Mouse (Mus musculus): Measurements from ENCODE around the gene Samt1. TPM values are rescaled to one million over a fixed set of nuclear protein-coding genes. Genes with fewer than 3 reads are reported as not detected.

The Samt1 gene
- polyA plus RNA-seq (2014; fragmentation: Illumina TruSeq; extraction: RNeasy Lipid Tissue Mini Kit (QIAGEN cat#74804); ENCODE audit: low read depth, low replicate concordance): not detected

DNA sequence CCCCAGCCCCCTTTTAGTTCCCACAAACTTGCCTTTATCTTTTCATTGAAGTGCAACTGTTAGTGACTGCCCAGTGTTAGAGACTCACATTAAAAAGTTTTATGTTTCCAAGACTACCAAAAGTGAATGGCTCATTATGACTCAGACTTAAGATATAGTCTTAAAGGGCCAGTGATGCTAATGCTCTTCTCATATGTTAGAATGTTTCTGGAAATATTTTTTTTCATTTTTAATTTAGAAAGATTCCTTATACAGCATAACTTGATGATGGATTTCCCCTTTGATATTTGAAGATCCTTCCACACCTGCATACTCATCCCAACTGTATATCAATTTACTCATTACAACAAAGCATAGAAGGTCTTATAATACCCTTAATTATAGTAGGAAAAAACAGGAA, at the start of gene Samt1:
Gene Samt1, minus strand, starts transcription at position 101 of the 400 bp plus-strand sequence.

DNA sequence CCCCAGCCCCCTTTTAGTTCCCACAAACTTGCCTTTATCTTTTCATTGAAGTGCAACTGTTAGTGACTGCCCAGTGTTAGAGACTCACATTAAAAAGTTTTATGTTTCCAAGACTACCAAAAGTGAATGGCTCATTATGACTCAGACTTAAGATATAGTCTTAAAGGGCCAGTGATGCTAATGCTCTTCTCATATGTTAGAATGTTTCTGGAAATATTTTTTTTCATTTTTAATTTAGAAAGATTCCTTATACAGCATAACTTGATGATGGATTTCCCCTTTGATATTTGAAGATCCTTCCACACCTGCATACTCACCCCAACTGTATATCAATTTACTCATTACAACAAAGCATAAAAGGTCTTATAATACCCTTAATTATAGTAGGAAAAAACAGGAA, 42.5 kb upstream of the Samt1 start, which contains the start of gene Gm10057:
Gene Gm10057, minus strand, starts transcription at position 101 of the 400 bp plus-strand sequence.

DNA sequence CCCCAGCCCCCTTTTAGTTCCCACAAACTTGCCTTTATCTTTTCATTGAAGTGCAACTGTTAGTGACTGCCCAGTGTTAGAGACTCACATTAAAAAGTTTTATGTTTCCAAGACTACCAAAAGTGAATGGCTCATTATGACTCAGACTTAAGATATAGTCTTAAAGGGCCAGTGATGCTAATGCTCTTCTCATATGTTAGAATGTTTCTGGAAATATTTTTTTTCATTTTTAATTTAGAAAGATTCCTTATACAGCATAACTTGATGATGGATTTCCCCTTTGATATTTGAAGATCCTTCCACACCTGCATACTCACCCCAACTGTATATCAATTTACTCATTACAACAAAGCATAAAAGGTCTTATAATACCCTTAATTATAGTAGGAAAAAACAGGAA, 21.3 kb upstream of the Samt1 start, which contains the start of gene 4921511M17Rik:
Gene 4921511M17Rik, minus strand, starts transcription at position 101 of the 400 bp plus-strand sequence.

Other genes with a start within 250 kb of the Samt1 start
- 2.1 TPM for gene Spin2c, start 180.4 kb downstream of the Samt1 start, polyA plus RNA-seq (2014; fragmentation: Illumina TruSeq; extraction: RNeasy Lipid Tissue Mini Kit (QIAGEN cat#74804); ENCODE audit: low read depth, low replicate concordance)
- gene 4921511M17Rik, start 21.2 kb upstream of the Samt1 start, polyA plus RNA-seq (2014; fragmentation: Illumina TruSeq; extraction: RNeasy Lipid Tissue Mini Kit (QIAGEN cat#74804); ENCODE audit: low read depth, low replicate concordance): not detected
- not detected for gene Gm10057, start 42.4 kb upstream of the Samt1 start, polyA plus RNA-seq (2014; fragmentation: Illumina TruSeq; extraction: RNeasy Lipid Tissue Mini Kit (QIAGEN cat#74804); ENCODE audit: low read depth, low replicate concordance)
- gene Gm15140, start 108.0 kb upstream of the Samt1 start, polyA plus RNA-seq (2014; fragmentation: Illumina TruSeq; extraction: RNeasy Lipid Tissue Mini Kit (QIAGEN cat#74804); ENCODE audit: low read depth, low replicate concordance): not detected